Mouse (Mus musculus) kidney, embryonic 14.5 days (tissue): ENCODE measurements around the gene Zfp628. TPM values are rescaled to one million over a fixed set of nuclear protein-coding genes. Genes with fewer than 3 reads are reported as not detected.

Experiments
- ATAC-seq: fragments of 200-750 bp; cut with Nextera tagmentation; 2 replicates; pipeline ENCODE4 v1.8.0; 2017; ENCODE audit warnings: moderate number of reproducible peaks, mild to moderate bottlenecking, moderate TSS enrichment, moderate library complexity; ENCODE audit not compliant: low FRiP score, low TSS enrichment
- H3K27ac ChIP-seq: fragments of 300-500 bp; sonication (generic); 2 replicates; pipeline ENCODE4 v1.5.1; 2014; ENCODE audit warnings: low read depth, mild to moderate bottlenecking, low read length, moderate library complexity, mixed read lengths
- H3K27me3 ChIP-seq: fragments of 300-500 bp; sonication (generic); 2 replicates; pipeline ENCODE4 v1.6.1; 2014; ENCODE audit warnings: mild to moderate bottlenecking, low read length; ENCODE audit not compliant: control insufficient read depth, insufficient read depth
- H3K36me3 ChIP-seq: fragments of 300-500 bp; sonication (generic); 2 replicates; pipeline ENCODE4 v1.6.1; 2014; ENCODE audit warnings: low read length, mixed read lengths; ENCODE audit not compliant: control insufficient read depth, insufficient read depth
- H3K4me1 ChIP-seq: fragments of 300-500 bp; sonication (generic); 2 replicates; pipeline ENCODE4 v1.6.1; 2014; ENCODE audit warnings: low read length, mixed read lengths; ENCODE audit not compliant: control insufficient read depth, insufficient read depth
- H3K4me2 ChIP-seq: fragments of 300-500 bp; sonication (generic); replicated peaks from 2 replicates; pipeline ENCODE4 v1.6.1; 2014; ENCODE audit warnings: low read depth, mild to moderate bottlenecking, low read length
- H3K4me3 ChIP-seq: fragments of 300-500 bp; sonication (generic); 2 replicates; pipeline ENCODE4 v1.5.1; 2014; ENCODE audit warnings: mild to moderate bottlenecking, low read length
- H3K9ac ChIP-seq: fragments of 300-500 bp; sonication (generic); 2 replicates; pipeline ENCODE4 v1.6.1; 2014; ENCODE audit warnings: low read depth, mild to moderate bottlenecking, low read length, moderate library complexity
- H3K9me3 ChIP-seq: fragments of 300-500 bp; sonication (generic); 2 replicates; pipeline ENCODE4 v1.6.1; 2016; ENCODE audit warnings: low read length; ENCODE audit not compliant: control insufficient read depth
- WGBS: fragments of 180-500 bp; shearing (Covaris S2); extraction: QIAGEN DNeasy Blood & Tissue Kit; methylation state at CpG from one replicate; pipeline ENCODE4 v1.1.7; 2014; 5-methylcytosine and 5-hydroxymethylcytosine counted together
- polyA plus RNA-seq: library from polyadenylated mRNA; unstranded; fragments of >200 nt; fragmentation: Nextera tagmentation; extraction: Ambion mirVana; gene quantifications from 2 replicates; pipeline ENCODE4 v1.2.1, GENCODE M21; 2014

Zfp628 gene
- polyA plus RNA-seq, 1 experiment from 2014 or later, result 4.5 TPM

GRCm38 (mm10) chr7:4971068-4971467 lies 56.1 kb downstream of the Zfp628 start, which contains the start of gene Sbk3:
TSS of gene Sbk3 (minus strand) at chr7:4971168.
- Histone ChIP-seq H3K4me3 (no peak within 1 kb of the TSS), H3K4me2 (no peak within 1 kb of the TSS), H3K27ac (no peak within 1 kb of the TSS), H3K4me1 (no peaks in the 10 kb centered on the region), H3K27me3 (no peaks in the 10 kb centered on the region; the same call in 1 of the 2 replicates), H3K9ac (no peak within 1 kb of the TSS), H3K36me3 (no peaks in the 10 kb centered on the region), H3K9me3 (no peaks in the 10 kb centered on the region)
- 52% methylated on average over 6 of the region's 6 CpGs for WGBS
- ATAC-seq, result no peak

Other genes with a start within 250 kb of the Zfp628 start
- 113 and 140 TPM in 2 replicates for gene Hspbp1, start 230.1 kb upstream of the Zfp628 start, polyA plus RNA-seq
- gene Brsk1, start 224.6 kb upstream of the Zfp628 start, polyA plus RNA-seq, result 1.9 and 3.0 TPM in 2 replicates
- gene Tmem150b, start 190.0 kb upstream of the Zfp628 start, polyA plus RNA-seq, result 0.14 TPM in 1 of 2 replicates, not detected in the other
- gene Kmt5c, start 175.1 kb upstream of the Zfp628 start, polyA plus RNA-seq, result 59.3 and 69.2 TPM in 2 replicates
- 47.1 and 62.7 TPM in 2 replicates for gene Cox6b2, start 162.1 kb upstream of the Zfp628 start, polyA plus RNA-seq
- not detected in 2 replicates for gene Fam71e2, start 143.9 kb upstream of the Zfp628 start, polyA plus RNA-seq
- gene Il11, start 132.4 kb upstream of the Zfp628 start, polyA plus RNA-seq, result 0.31 TPM in 1 of 2 replicates, not detected in the other
- gene Tmem190, start 132.3 kb upstream of the Zfp628 start, polyA plus RNA-seq, result 0.63 TPM in 1 of 2 replicates, not detected in the other
- 6.9 and 8.2 TPM in 2 replicates for gene Tmem238, start 125.6 kb upstream of the Zfp628 start, polyA plus RNA-seq
- 251 and 292 TPM in 2 replicates for gene Rpl28, start 122.3 kb upstream of the Zfp628 start, polyA plus RNA-seq
- gene Ube2s, start 102.6 kb upstream of the Zfp628 start, polyA plus RNA-seq, result 465 and 546 TPM in 2 replicates
- gene Shisa7, start 70.5 kb upstream of the Zfp628 start, polyA plus RNA-seq, result 0.89 and 1.1 TPM in 2 replicates
- gene Isoc2b, start 45.0 kb upstream of the Zfp628 start, polyA plus RNA-seq, result 4.5 and 8.3 TPM in 2 replicates
- 0.95 and 1.3 TPM in 2 replicates for gene Isoc2a, start 38.1 kb upstream of the Zfp628 start, polyA plus RNA-seq
- 0.22 TPM in 1 of 2 replicates, not detected in the other for gene Gm36210, start 8.7 kb upstream of the Zfp628 start, polyA plus RNA-seq
- gene Nat14, start 6.8 kb downstream of the Zfp628 start, polyA plus RNA-seq, result 3.1 and 3.6 TPM in 2 replicates
- gene Ssc5d, start 10.6 kb downstream of the Zfp628 start, polyA plus RNA-seq, result 1.1 and 2.5 TPM in 2 replicates
- gene Sbk2, start 49.2 kb downstream of the Zfp628 start, polyA plus RNA-seq, result 0.43 TPM in 1 of 2 replicates, not detected in the other
- 0.06 TPM in 1 of 2 replicates, not detected in the other for gene Sbk3, start 56.0 kb downstream of the Zfp628 start, polyA plus RNA-seq
- gene Zfp579, start 80.9 kb downstream of the Zfp628 start, polyA plus RNA-seq, result 36.6 and 41.6 TPM in 2 replicates
- gene Zfp524, start 99.2 kb downstream of the Zfp628 start, polyA plus RNA-seq, result 11.7 and 12.3 TPM in 2 replicates
- gene Fiz1, start 99.5 kb downstream of the Zfp628 start, polyA plus RNA-seq, result 46.5 and 48.6 TPM in 2 replicates
- gene Gm44973, start 100.3 kb downstream of the Zfp628 start, polyA plus RNA-seq, result 1.1 and 3.4 TPM in 2 replicates
- 9.9 and 10.0 TPM in 2 replicates for gene Zfp865, start 105.2 kb downstream of the Zfp628 start, polyA plus RNA-seq
- 23.2 and 25.5 TPM in 2 replicates for gene Ccdc106, start 105.3 kb downstream of the Zfp628 start, polyA plus RNA-seq
- gene 4632433K11Rik, start 118.9 kb downstream of the Zfp628 start, polyA plus RNA-seq, result not detected in 2 replicates
- 3.8 and 5.0 TPM in 2 replicates for gene Zfp784, start 123.2 kb downstream of the Zfp628 start, polyA plus RNA-seq
- gene Zfp580, start 136.3 kb downstream of the Zfp628 start, polyA plus RNA-seq, result 43.6 and 56.2 TPM in 2 replicates
- 120 and 148 TPM in 2 replicates for gene U2af2, start 146.9 kb downstream of the Zfp628 start, polyA plus RNA-seq
- 53.2 and 63.8 TPM in 2 replicates for gene Epn1, start 165.0 kb downstream of the Zfp628 start, polyA plus RNA-seq
- gene Rfpl4, start 201.7 kb downstream of the Zfp628 start, polyA plus RNA-seq, result not detected in 2 replicates
- 0.28 and 0.43 TPM in 2 replicates for gene Rasl2-9, start 210.7 kb downstream of the Zfp628 start, polyA plus RNA-seq
- gene Vmn1r55, start 234.5 kb downstream of the Zfp628 start, polyA plus RNA-seq, result not detected in 2 replicates